Mouse (Mus musculus): ENCODE measurements around the gene Cttnbp2. TPM values are rescaled to one million over a fixed set of nuclear protein-coding genes. Genes with fewer than 3 reads are reported as not detected.

Gene Cttnbp2
- polyA plus RNA-seq (2015; fragmentation: Nextera tagmentation; extraction: Ambion mirVana): 1.1 and 1.4 TPM in 2 replicates

- Histone ChIP-seq H3K4me3 (ENCODE audit: low read depth, low read length) (peak within 1 kb of the TSS; percentile 52), H3K9ac (ENCODE audit: low read depth, low read length) (no peak within 1 kb of the TSS), H3K4me2 (ENCODE audit: low read depth, low read length) (peak within 1 kb of the TSS; percentile 64), H3K36me3 (ENCODE audit: control insufficient read depth, insufficient read depth) (no peaks in the 10 kb centered on the region), H3K27ac (ENCODE audit: low read length) (no peak within 1 kb of the TSS), H3K9me3 (replicated peaks; ENCODE audit: control insufficient read depth, low read length) (no peaks in the 10 kb centered on the region), H3K27me3 (ENCODE audit: control insufficient read depth, insufficient read depth, low read depth, low read length) (peaks cover 36% of the 10 kb centered on the region), H3K4me1 (ENCODE audit: control insufficient read depth, low read depth, low read length) (no peaks in the 10 kb centered on the region)
- 1% methylated on average over 65 of the region's 70 CpGs for WGBS (ENCODE audit: insufficient replicate concordance)
- peak; percentile 65 for ATAC-seq (ENCODE audit: low read depth)
These were observed at the start of gene Cttnbp2 for GRCm38 (mm10) chr6:18514480-18515352. TSS of gene Cttnbp2 (minus strand) at chr6:18514843.

- Histone ChIP-seq H3K27ac (ENCODE audit: low read length) (no peak overlapping the region), H3K4me3 (ENCODE audit: low read depth, low read length) (no peak overlapping the region), H3K9me3 (replicated peaks; ENCODE audit: control insufficient read depth, low read length) (no peaks in the 10 kb centered on the region), H3K4me2 (ENCODE audit: low read depth, low read length) (no peak overlapping the region), H3K36me3 (ENCODE audit: control insufficient read depth, insufficient read depth) (no peaks in the 10 kb centered on the region), H3K4me1 (ENCODE audit: control insufficient read depth, low read depth, low read length) (no peaks in the 10 kb centered on the region), H3K9ac (ENCODE audit: low read depth, low read length) (no peak overlapping the region), H3K27me3 (ENCODE audit: control insufficient read depth, insufficient read depth, low read depth, low read length) (no peaks in the 10 kb centered on the region)
- ATAC-seq (ENCODE audit: low read depth): no peak
- WGBS (ENCODE audit: insufficient replicate concordance): 54% methylated on average over 1 of the region's 1 CpGs
These were observed 44.4 kb upstream of the Cttnbp2 start for GRCm38 (mm10) chr6:18559019-18559418.

GRCm38 (mm10) chr6:18547516-18548465, 33.1 kb upstream of the Cttnbp2 start:
- 58% methylated on average over 24 of the region's 24 CpGs for whole genome bisulfite sequencing (ENCODE audit: insufficient replicate concordance)
- no peak overlapping the region for H3K9ac ChIP-seq (ENCODE audit: low read depth, low read length)
- ATAC-seq (ENCODE audit: low read depth): no peak
- H3K36me3 ChIP-seq (ENCODE audit: control insufficient read depth, insufficient read depth): no peaks in the 10 kb centered on the region
- H3K4me3 ChIP-seq (ENCODE audit: low read depth, low read length): no peak overlapping the region
- no peaks in the 10 kb centered on the region for H3K27me3 ChIP-seq (ENCODE audit: control insufficient read depth, insufficient read depth, low read depth, low read length)
- no peaks in the 10 kb centered on the region for H3K9me3 ChIP-seq (replicated peaks; ENCODE audit: control insufficient read depth, low read length)
- no peak overlapping the region for H3K4me2 ChIP-seq (ENCODE audit: low read depth, low read length)
- H3K4me1 ChIP-seq (ENCODE audit: control insufficient read depth, low read depth, low read length): no peaks in the 10 kb centered on the region
- no peak overlapping the region for H3K27ac ChIP-seq (ENCODE audit: low read length)

- H3K4me2 ChIP-seq (ENCODE audit: low read depth, low read length): no peak overlapping the region
- H3K9me3 ChIP-seq (replicated peaks; ENCODE audit: control insufficient read depth, low read length): no peaks in the 10 kb centered on the region
- WGBS (ENCODE audit: insufficient replicate concordance): 46% methylated on average over 2 of the region's 2 CpGs
- H3K4me1 ChIP-seq (ENCODE audit: control insufficient read depth, low read depth, low read length): no peaks in the 10 kb centered on the region
- no peak overlapping the region for H3K4me3 ChIP-seq (ENCODE audit: low read depth, low read length)
- no peaks in the 10 kb centered on the region for H3K36me3 ChIP-seq (ENCODE audit: control insufficient read depth, insufficient read depth)
- no peak overlapping the region for H3K9ac ChIP-seq (ENCODE audit: low read depth, low read length)
- no peak overlapping the region for H3K27ac ChIP-seq (ENCODE audit: low read length)
- no peaks in the 10 kb centered on the region for H3K27me3 ChIP-seq (ENCODE audit: control insufficient read depth, insufficient read depth, low read depth, low read length)
- no peak for ATAC-seq (ENCODE audit: low read depth)
These were observed 29.2 kb upstream of the Cttnbp2 start for GRCm38 (mm10) chr6:18543878-18544277.

- 37% methylated on average over 4 of the region's 4 CpGs for WGBS (ENCODE audit: insufficient replicate concordance)
- H3K27me3 ChIP-seq (ENCODE audit: control insufficient read depth, insufficient read depth, low read depth, low read length): no peaks in the 10 kb centered on the region
- H3K9me3 ChIP-seq (replicated peaks; ENCODE audit: control insufficient read depth, low read length): no peaks in the 10 kb centered on the region
- no peak overlapping the region for H3K4me3 ChIP-seq (ENCODE audit: low read depth, low read length)
- H3K27ac ChIP-seq (ENCODE audit: low read length): no peak overlapping the region
- H3K9ac ChIP-seq (ENCODE audit: low read depth, low read length): no peak overlapping the region
- H3K36me3 ChIP-seq (ENCODE audit: control insufficient read depth, insufficient read depth): no peaks in the 10 kb centered on the region
- ATAC-seq (ENCODE audit: low read depth): no peak
- no peaks in the 10 kb centered on the region for H3K4me1 ChIP-seq (ENCODE audit: control insufficient read depth, low read depth, low read length)
- H3K4me2 ChIP-seq (ENCODE audit: low read depth, low read length): no peak overlapping the region
These were observed 25.8 kb upstream of the Cttnbp2 start for GRCm38 (mm10) chr6:18540396-18540795.

- WGBS (ENCODE audit: insufficient replicate concordance): 69% methylated on average over 3 of the region's 3 CpGs
- no peaks in the 10 kb centered on the region for H3K36me3 ChIP-seq (ENCODE audit: control insufficient read depth, insufficient read depth)
- ATAC-seq (ENCODE audit: low read depth): no peak
These were observed 15.8 kb upstream of the Cttnbp2 start for GRCm38 (mm10) chr6:18530394-18530793.

GRCm38 (mm10) chr6:18517626-18518025, 3.0 kb upstream of the Cttnbp2 start:
- no peaks in the 10 kb centered on the region for H3K36me3 ChIP-seq (ENCODE audit: control insufficient read depth, insufficient read depth)
- ATAC-seq (ENCODE audit: low read depth): no peak
- peaks cover 36% of the 10 kb centered on the region for H3K27me3 ChIP-seq (ENCODE audit: control insufficient read depth, insufficient read depth, low read depth, low read length)
- H3K27ac ChIP-seq (ENCODE audit: low read length): no peak overlapping the region
- H3K9ac ChIP-seq (ENCODE audit: low read depth, low read length): no peak overlapping the region
- no peak overlapping the region for H3K4me3 ChIP-seq (ENCODE audit: low read depth, low read length)
- no peaks in the 10 kb centered on the region for H3K9me3 ChIP-seq (replicated peaks; ENCODE audit: control insufficient read depth, low read length)
- 22% methylated on average over 2 of the region's 2 CpGs for WGBS (ENCODE audit: insufficient replicate concordance)
- H3K4me2 ChIP-seq (ENCODE audit: low read depth, low read length): no peak overlapping the region
- no peaks in the 10 kb centered on the region for H3K4me1 ChIP-seq (ENCODE audit: control insufficient read depth, low read depth, low read length)

More at GRCm38 (mm10) chr6:18530394-18530793, 15.8 kb upstream of the Cttnbp2 start:
- no peak overlapping the region for H3K27ac ChIP-seq (ENCODE audit: low read length)
- no peaks in the 10 kb centered on the region for H3K27me3 ChIP-seq (ENCODE audit: control insufficient read depth, insufficient read depth, low read depth, low read length)
- H3K9ac ChIP-seq (ENCODE audit: low read depth, low read length): no peak overlapping the region
- H3K4me1 ChIP-seq (ENCODE audit: control insufficient read depth, low read depth, low read length): no peaks in the 10 kb centered on the region
- no peaks in the 10 kb centered on the region for H3K9me3 ChIP-seq (replicated peaks; ENCODE audit: control insufficient read depth, low read length)
- no peak overlapping the region for H3K4me3 ChIP-seq (ENCODE audit: low read depth, low read length)
- no peak overlapping the region for H3K4me2 ChIP-seq (ENCODE audit: low read depth, low read length)

GRCm38 (mm10) chr6:18513611-18514473, 801 bp downstream of the Cttnbp2 start:
- Histone ChIP-seq H3K9ac (ENCODE audit: low read depth, low read length) (no peak overlapping the region), H3K27me3 (ENCODE audit: control insufficient read depth, insufficient read depth, low read depth, low read length) (peaks cover 36% of the 10 kb centered on the region), H3K4me2 (ENCODE audit: low read depth, low read length) (peak overlapping the region; percentile 64), H3K4me3 (ENCODE audit: low read depth, low read length) (peak overlapping the region; percentile 52), H3K4me1 (ENCODE audit: control insufficient read depth, low read depth, low read length) (no peaks in the 10 kb centered on the region), H3K9me3 (replicated peaks; ENCODE audit: control insufficient read depth, low read length) (no peaks in the 10 kb centered on the region), H3K36me3 (ENCODE audit: control insufficient read depth, insufficient read depth) (no peaks in the 10 kb centered on the region), H3K27ac (ENCODE audit: low read length) (no peak overlapping the region)
- ATAC-seq (ENCODE audit: low read depth): 0 out of 2 replicates have a peak, but pooled peaks have one; percentile 2
- 2% methylated on average over 28 of the region's 28 CpGs for WGBS (ENCODE audit: insufficient replicate concordance)
